Mouse (Mus musculus): ENCODE measurements at regions not wholly inside any gene's neighbourhood (a gene's known extent, or its start where the extent isn't known, plus 50 kb on each side); places are given as distances from the start of the nearest gene placed in this dataset.

- no peak for TF ChIP-seq POLR2A (IDR thresholded peaks at IDR 0.05; ENCODE audit: borderline replicate concordance, low read depth, low read length)
- no peak for TF ChIP-seq CTCF (IDR thresholded peaks at IDR 0.05; ENCODE audit: low read depth, low read length)
These were observed 80.8 kb upstream of the Egfl6 start for GRCm38 (mm10) chrX:166666304-166666703.
